20 mouse cellular contexts compared by ENCODE assay signal in the genomic region with DNA sequence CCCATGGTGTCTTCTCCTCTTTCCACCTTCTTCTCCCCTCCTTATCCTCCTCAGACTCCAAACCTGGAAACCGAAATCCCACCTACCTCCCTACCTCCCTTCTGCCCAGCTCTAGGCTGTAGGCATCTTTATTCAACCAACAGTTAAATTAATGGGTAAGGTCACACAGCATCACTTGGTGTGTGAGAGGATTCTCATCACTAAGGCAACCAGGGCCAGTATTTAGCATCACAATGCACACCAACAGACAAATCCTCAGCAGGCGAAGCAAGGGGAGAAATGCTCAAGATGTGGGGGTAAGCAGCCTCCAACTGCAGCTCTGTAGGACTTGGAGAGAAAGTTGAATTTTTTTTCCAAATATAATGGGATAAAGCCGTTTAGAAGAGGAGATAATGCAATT. TPM values are rescaled to one million over a fixed set of nuclear protein-coding genes. Genes with fewer than 3 reads are reported as not detected.
A peak's percentile ranks its signal among the peaks of the same experiment; 100 is the strongest.
DNase-seq lines count a peak whose midpoint lies in the region; ATAC-seq lines count a peak whose summit lies in the region.
"Had no signal": no experiment of that assay in that cellular context is flagged by ENCODE, and none has a peak within 500 bp of the region (broad histone marks: within the 10 kb centered on the region; RNA-seq: fewer than 3 reads in every experiment).

No protein-coding gene starts in this region.

- no peak overlapping the region for H3K4me2 ChIP-seq in hindbrain, embryonic 11.5 days (replicated peaks; ENCODE audit: low read depth, low read length)
- H3K4me2 ChIP-seq in hindbrain, embryonic 16.5 days (ENCODE audit: low read length), result no peak overlapping the region
- H3K4me2 ChIP-seq in midbrain, embryonic 13.5 days (replicated peaks), result no peak overlapping the region
- H3K4me2 ChIP-seq: hindbrain, embryonic 15.5 days; kidney, embryonic 15.5 days had no signal

- peak; percentile 77 for ATAC-seq in hindbrain, embryonic 11.5 days (ENCODE audit: low FRiP score)
- ATAC-seq in hindbrain, embryonic 16.5 days, result no peak
- ATAC-seq in midbrain, embryonic 13.5 days, result peak; percentile 71
- ATAC-seq: forebrain, embryonic 14.5 days; intestine, postnatal 0 days; liver, postnatal 0 days had no signal

- H3K9ac ChIP-seq in hindbrain, embryonic 11.5 days (ENCODE audit: low read depth, low read length), result no peak overlapping the region
- no peak overlapping the region for H3K9ac ChIP-seq in hindbrain, embryonic 16.5 days (ENCODE audit: low read depth, low read length)
- no peak overlapping the region for H3K9ac ChIP-seq in midbrain, embryonic 13.5 days (replicated peaks)
- H3K9ac ChIP-seq: hindbrain, embryonic 15.5 days; kidney, embryonic 15.5 days; liver, postnatal 0 days had no signal

- 26% methylated on average over 3 of the region's 3 CpGs for WGBS in hindbrain, embryonic 11.5 days
- 22% methylated on average over 3 of the region's 3 CpGs for WGBS in hindbrain, embryonic 16.5 days
- 5% methylated on average over 3 of the region's 3 CpGs for WGBS in midbrain, embryonic 13.5 days

- no peaks in the 10 kb centered on the region for H3K27me3 ChIP-seq in hindbrain, embryonic 11.5 days (ENCODE audit: control insufficient read depth, insufficient read depth, low read length)
- H3K27me3 ChIP-seq in hindbrain, embryonic 16.5 days (replicated peaks; ENCODE audit: control insufficient read depth, insufficient read depth, low read length), result no peaks in the 10 kb centered on the region
- no peaks in the 10 kb centered on the region for H3K27me3 ChIP-seq in midbrain, embryonic 13.5 days
- H3K27me3 ChIP-seq: hindbrain, embryonic 15.5 days; kidney, embryonic 15.5 days had no signal

- no peaks in the 10 kb centered on the region for H3K4me1 ChIP-seq in hindbrain, embryonic 11.5 days (replicated peaks; ENCODE audit: control insufficient read depth, insufficient read depth, low read length)
- H3K4me1 ChIP-seq in hindbrain, embryonic 16.5 days (ENCODE audit: control insufficient read depth, insufficient read depth, low read depth, low read length), result peaks cover 4% of the 10 kb centered on the region
- peaks cover 32% of the 10 kb centered on the region for H3K4me1 ChIP-seq in midbrain, embryonic 13.5 days (replicated peaks)
- H3K4me1 ChIP-seq: kidney, embryonic 15.5 days had no signal

- H3K9me3 ChIP-seq in hindbrain, embryonic 11.5 days (ENCODE audit: control insufficient read depth, low read length), result no peaks in the 10 kb centered on the region
- no peaks in the 10 kb centered on the region for H3K9me3 ChIP-seq in hindbrain, embryonic 16.5 days (ENCODE audit: control insufficient read depth, low read length)
- no peaks in the 10 kb centered on the region for H3K9me3 ChIP-seq in midbrain, embryonic 13.5 days
- H3K9me3 ChIP-seq: hindbrain, embryonic 15.5 days; kidney, embryonic 15.5 days; limb, embryonic 10.5 days had no signal

- DNase-seq in hindbrain, embryonic 11.5 days (ENCODE audit: low spot score), result peak; percentile 37
- peak; percentile 46 for DNase-seq in MN1 (ENCODE audit: low spot score)
- DNase-seq in ZHBTc4 (ENCODE audit: low read depth, low spot score), result peak; percentile 28
- no peak for DNase-seq in cerebellum, adult 9-11 months
- no peak for DNase-seq in heart, adult 18-20 months
- DNase-seq: adrenal gland, postnatal 25 days; cerebellum, adult 18-20 months; gastrocnemius, postnatal 25 days; kidney, postnatal 4 days; liver, postnatal 0 days; lung, postnatal 10 days; retina, postnatal 1 day had no signal

- no peak overlapping the region for H3K27ac ChIP-seq in hindbrain, embryonic 11.5 days (ENCODE audit: low read depth, low read length)
- H3K27ac ChIP-seq in hindbrain, embryonic 16.5 days (ENCODE audit: low read depth, low read length), result no peak overlapping the region
- no peak overlapping the region for H3K27ac ChIP-seq in midbrain, embryonic 13.5 days
- H3K27ac ChIP-seq: hindbrain, embryonic 15.5 days; kidney, embryonic 15.5 days; limb, embryonic 10.5 days had no signal

- H3K4me3 ChIP-seq in hindbrain, embryonic 11.5 days (ENCODE audit: low read depth, low read length), result no peak overlapping the region
- no peak overlapping the region for H3K4me3 ChIP-seq in hindbrain, embryonic 16.5 days (ENCODE audit: low read length)
- H3K4me3 ChIP-seq in midbrain, embryonic 13.5 days (replicated peaks), result no peak overlapping the region
- H3K4me3 ChIP-seq: hindbrain, embryonic 15.5 days; kidney, embryonic 15.5 days; limb, embryonic 10.5 days had no signal

- H3K36me3 ChIP-seq in hindbrain, embryonic 11.5 days (ENCODE audit: control insufficient read depth, insufficient read depth, low read length), result no peaks in the 10 kb centered on the region
- H3K36me3 ChIP-seq in hindbrain, embryonic 16.5 days (ENCODE audit: control insufficient read depth, insufficient read depth, low read length), result no peaks in the 10 kb centered on the region
- H3K36me3 ChIP-seq in midbrain, embryonic 13.5 days, result no peaks in the 10 kb centered on the region
- H3K36me3 ChIP-seq: hindbrain, embryonic 15.5 days; kidney, embryonic 15.5 days; limb, embryonic 10.5 days had no signal

RNA-seq across cellular contexts. Expression of a gene that starts 35.0 kb away (rescaled TPM):
- 6.7 and 7.2 TPM in 2 replicates for polyA plus RNA-seq in hindbrain, embryonic 11.5 days (2014; fragmentation: Nextera tagmentation; extraction: Ambion mirVana)
- polyA plus RNA-seq in hindbrain, embryonic 16.5 days (2015; fragmentation: Nextera tagmentation; extraction: Ambion mirVana), result 1.2 and 1.7 TPM in 2 replicates
- 3.3 and 3.4 TPM in 2 replicates for polyA plus RNA-seq in midbrain, embryonic 13.5 days (2015; fragmentation: Nextera tagmentation; extraction: Ambion mirVana)
- total RNA-seq in heart, adult 18-20 months (2021), result 100 to 1,000 TPM; 325 to 387 TPM
- polyA plus RNA-seq: liver, adult 2 months had no signal

Comparison
In these comparisons a context has a peak if more than half of its experiments do, and no peak if none do; other contexts are left out.
1. DNase-seq: peak in hindbrain, embryonic 11.5 days (single experiment), MN1 (single experiment) and ZHBTc4 (single experiment); none in cerebellum, adult 9-11 months (single experiment) and heart, adult 18-20 months (0 of 2).